Mouse (Mus musculus): ENCODE results near the gene Card14. TPM values are rescaled to one million over a fixed set of nuclear protein-coding genes. Genes with fewer than 3 reads are reported as not detected.
"Not testable (repeated sequence)": the region's sequence is repeated elsewhere in the genome, so short reads cannot be mapped to it uniquely, and the experiment has no call there.

The Card14 gene
- polyA plus RNA-seq (2015; fragmentation: Nextera tagmentation; extraction: Ambion mirVana): 4.0 and 4.3 TPM in 2 replicates

DNA sequence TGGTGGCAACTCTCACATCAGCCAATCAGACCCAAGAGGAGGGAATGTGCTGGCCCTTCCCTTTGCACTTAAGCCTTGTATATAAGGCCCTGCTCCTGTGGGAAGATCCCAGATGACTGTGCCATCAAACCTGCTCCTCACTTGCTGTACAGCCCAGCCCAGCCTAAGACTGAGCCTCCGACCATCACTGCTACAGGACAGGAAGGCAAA is at the start of gene Card14:
TSS of gene Card14 (plus strand) at position 111 of the 210 bp plus-strand sequence.
- Histone ChIP-seq H3K36me3 (no peaks in the 10 kb centered on the region), H3K9ac (no peak within 1 kb of the TSS), H3K4me3 (replicated peaks) (peak within 1 kb of the TSS; percentile 18), H3K4me1 (peaks cover 7% of the 10 kb centered on the region; the same call in 1 of the 2 replicates), H3K27me3 (peaks cover 3% of the 10 kb centered on the region; the same call in 1 of the 2 replicates), H3K9me3 (replicated peaks) (no peaks in the 10 kb centered on the region), H3K27ac (replicated peaks) (peak within 1 kb of the TSS; percentile 60; the same call in 1 of the 2 replicates), H3K4me2 (replicated peaks) (0 out of 2 replicates have a peak within 1 kb of the TSS, but pooled peaks have one; percentile 24)
- 46% methylated on average over 1 of the region's 1 CpGs for WGBS
- 0 out of 2 replicates have a peak, but pooled peaks have one; percentile 9 for ATAC-seq (ENCODE audit: insufficient number of reproducible peaks, low FRiP score, low TSS enrichment, low read depth)

DNA sequence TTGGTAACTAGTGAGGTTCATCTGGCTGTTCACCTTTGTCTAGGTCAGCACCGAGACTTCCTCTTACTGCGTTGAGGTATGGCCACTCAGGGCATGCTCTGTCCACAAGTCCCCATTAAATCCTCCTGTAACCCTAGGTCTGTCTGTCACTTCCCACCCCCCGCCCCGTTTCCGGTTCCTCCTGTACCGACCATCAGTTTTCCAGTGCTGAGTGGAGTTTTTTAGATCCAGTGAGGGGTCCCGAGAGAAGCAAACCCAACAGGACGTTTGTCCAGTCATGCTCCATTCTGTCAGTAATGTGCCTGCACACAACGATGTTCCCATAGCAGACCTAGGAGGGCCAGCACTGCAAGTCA is 49.4 kb upstream of the Card14 start:
- Histone ChIP-seq H3K27ac (replicated peaks) (peak overlapping the region; percentile 52; the same call in 1 of the 2 replicates), H3K9me3 (replicated peaks) (no peaks in the 10 kb centered on the region)

GRCm38 (mm10) chr11:119258572-119259322 is 48.8 kb upstream of the Card14 start:
- Histone ChIP-seq H3K27me3 (no peaks in the 10 kb centered on the region), H3K4me1 (peaks cover 15% of the 10 kb centered on the region), H3K27ac (replicated peaks) (peak overlapping the region; percentile 52), H3K4me3 (replicated peaks) (peak overlapping the region; percentile 30), H3K9me3 (replicated peaks) (no peaks in the 10 kb centered on the region), H3K9ac (no peak overlapping the region), H3K36me3 (no peaks in the 10 kb centered on the region), H3K4me2 (replicated peaks) (peak overlapping the region; percentile 50)
- peak; percentile 68 for ATAC-seq (ENCODE audit: insufficient number of reproducible peaks, low FRiP score, low TSS enrichment, low read depth)
- 64% methylated on average over 23 of the region's 23 CpGs for WGBS

More for the DNA sequence above, 49.4 kb upstream of the Card14 start:
- Histone ChIP-seq H3K4me1 (peaks cover 19% of the 10 kb centered on the region), H3K36me3 (no peaks in the 10 kb centered on the region), H3K4me3 (replicated peaks) (peak overlapping the region; percentile 30), H3K4me2 (replicated peaks) (peak overlapping the region; percentile 50), H3K9ac (no peak overlapping the region), H3K27me3 (no peaks in the 10 kb centered on the region)
- 56% methylated on average over 9 of the region's 9 CpGs for WGBS
- no peak for ATAC-seq (ENCODE audit: insufficient number of reproducible peaks, low FRiP score, low TSS enrichment, low read depth)

- H3K4me1 ChIP-seq: peaks cover 15% of the 10 kb centered on the region
- no peak for ATAC-seq (ENCODE audit: insufficient number of reproducible peaks, low FRiP score, low TSS enrichment, low read depth)
- no peaks in the 10 kb centered on the region for H3K36me3 ChIP-seq
- WGBS: 86% methylated on average over 8 of the region's 8 CpGs
- H3K9ac ChIP-seq: no peak overlapping the region
- no peak overlapping the region for H3K4me2 ChIP-seq (replicated peaks)
- no peak overlapping the region for H3K27ac ChIP-seq (replicated peaks)
- no peaks in the 10 kb centered on the region for H3K9me3 ChIP-seq (replicated peaks)
- H3K27me3 ChIP-seq: no peaks in the 10 kb centered on the region
- no peak overlapping the region for H3K4me3 ChIP-seq (replicated peaks)
These were observed 47.6 kb upstream of the Card14 start for GRCm38 (mm10) chr11:119259977-119260376.

DNA sequence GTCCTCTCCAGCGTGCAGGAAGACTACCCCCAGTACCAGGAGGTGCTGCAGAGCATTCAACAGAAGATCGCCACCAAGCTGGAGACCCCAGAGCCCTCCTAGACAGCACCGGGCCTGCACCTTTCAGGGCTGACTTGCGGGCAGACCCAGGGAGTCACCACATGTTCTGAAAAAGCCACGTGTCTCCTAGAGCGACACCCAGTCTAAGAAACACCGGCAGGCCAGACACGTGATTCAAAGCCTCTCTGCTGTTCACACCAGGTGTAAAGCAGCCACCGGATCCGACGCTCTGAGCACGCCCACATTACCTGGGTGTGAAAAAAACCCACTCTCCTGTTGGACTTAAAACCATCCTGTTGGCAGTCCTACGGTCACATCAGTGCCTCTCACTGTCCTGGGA is 43.2 kb upstream of the Card14 start:
- no peak for ATAC-seq (ENCODE audit: insufficient number of reproducible peaks, low FRiP score, low TSS enrichment, low read depth)
- Histone ChIP-seq H3K4me1 (peaks cover 20% of the 10 kb centered on the region), H3K4me3 (replicated peaks) (no peak overlapping the region), H3K27me3 (no peaks in the 10 kb centered on the region), H3K27ac (replicated peaks) (no peak overlapping the region), H3K4me2 (replicated peaks) (no peak overlapping the region), H3K36me3 (no peaks in the 10 kb centered on the region), H3K9me3 (replicated peaks) (no peaks in the 10 kb centered on the region), H3K9ac (no peak overlapping the region)
- WGBS: 90% methylated on average over 13 of the region's 13 CpGs

DNA sequence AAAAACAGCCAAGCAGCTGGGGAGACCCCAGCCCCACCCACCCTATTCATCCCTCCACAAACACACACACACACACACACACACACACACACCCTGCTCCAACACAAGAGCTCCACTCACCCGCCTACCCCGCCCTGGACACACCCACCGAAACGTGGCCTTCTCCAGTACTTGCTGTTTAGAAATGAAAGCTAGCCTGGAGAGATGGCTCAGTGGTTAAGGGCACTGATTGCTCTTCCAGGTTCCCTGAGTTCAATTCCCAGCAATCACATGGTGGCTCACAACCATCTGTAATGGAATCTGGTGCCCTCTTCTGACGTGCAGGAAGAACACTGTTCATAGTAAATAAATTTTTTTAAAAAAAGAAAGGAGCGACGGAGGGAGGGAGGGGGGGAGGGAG is 41.8 kb upstream of the Card14 start:
- Histone ChIP-seq H3K9me3 (replicated peaks) (no peaks in the 10 kb centered on the region), H3K27ac (replicated peaks) (no peak overlapping the region), H3K9ac (no peak overlapping the region), H3K36me3 (no peaks in the 10 kb centered on the region), H3K27me3 (no peaks in the 10 kb centered on the region), H3K4me1 (peaks cover 29% of the 10 kb centered on the region), H3K4me2 (replicated peaks) (no peak overlapping the region), H3K4me3 (replicated peaks) (no peak overlapping the region)
- 77% methylated on average over 7 of the region's 7 CpGs for WGBS
- no peak for ATAC-seq (ENCODE audit: insufficient number of reproducible peaks, low FRiP score, low TSS enrichment, low read depth)

GRCm38 (mm10) chr11:119267241-119267674 is 40.3 kb upstream of the Card14 start:
- Histone ChIP-seq H3K36me3 (peaks cover 6% of the 10 kb centered on the region), H3K27ac (replicated peaks) (no peak overlapping the region), H3K4me2 (replicated peaks) (peak overlapping the region; percentile 93), H3K27me3 (no peaks in the 10 kb centered on the region), H3K4me3 (replicated peaks) (peak overlapping the region; percentile 76; the same call in 1 of the 2 replicates), H3K9ac (no peak overlapping the region), H3K9me3 (replicated peaks) (no peaks in the 10 kb centered on the region), H3K4me1 (peaks cover 31% of the 10 kb centered on the region)
- ATAC-seq (ENCODE audit: insufficient number of reproducible peaks, low FRiP score, low TSS enrichment, low read depth): 0 out of 2 replicates have a peak, but pooled peaks have one; percentile 13
- 47% methylated on average over 6 of the region's 6 CpGs for WGBS

DNA sequence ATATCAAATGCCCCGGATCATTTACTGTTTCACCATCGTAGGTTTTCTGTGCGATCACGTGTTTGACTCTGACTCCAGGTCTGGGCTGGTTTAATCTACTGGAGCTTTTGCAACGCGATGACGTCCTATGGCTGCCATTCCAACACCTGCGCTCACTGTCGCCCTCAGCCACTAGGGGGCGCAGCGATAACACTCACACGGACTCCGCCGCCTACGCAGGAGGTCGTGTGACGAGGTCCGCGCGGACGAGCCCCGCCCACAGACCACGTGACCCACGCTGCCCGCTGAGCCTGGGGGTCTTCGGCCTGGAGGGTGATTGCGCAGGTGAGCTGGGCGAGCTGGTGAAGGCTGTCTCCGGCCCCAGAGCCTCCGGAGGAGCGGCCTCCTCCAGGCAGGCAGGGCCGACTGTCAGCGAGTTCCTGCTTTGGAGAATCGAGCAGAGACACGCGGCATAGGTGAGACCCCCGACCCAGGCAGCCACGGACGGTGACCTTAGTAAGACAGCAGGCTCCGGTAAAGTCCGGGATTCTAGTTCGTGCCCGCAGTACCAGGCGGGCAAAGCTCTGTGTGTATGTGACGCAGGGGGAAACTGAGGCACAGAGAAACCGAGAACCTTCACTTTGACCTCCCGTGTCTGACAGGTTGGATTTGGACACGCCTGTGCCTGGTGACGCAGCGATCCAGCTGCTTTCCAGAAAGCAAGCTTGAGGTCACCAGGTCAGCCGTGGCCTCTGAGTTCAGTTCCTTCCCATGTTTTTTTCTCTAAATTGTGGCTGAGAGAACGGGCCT is 39.6 kb upstream of the Card14 start, which contains the start of gene Gaa:
TSS of gene Gaa (plus strand) at position 120 of the 789 bp plus-strand sequence.
- ATAC-seq (ENCODE audit: insufficient number of reproducible peaks, low FRiP score, low TSS enrichment, low read depth): peak; percentile 74; the same call in 1 of the 2 replicates
- peaks cover 11% of the 10 kb centered on the region for H3K36me3 ChIP-seq
- H3K4me2 ChIP-seq (replicated peaks): peak within 1 kb of the TSS; percentile 93
- H3K27me3 ChIP-seq: no peaks in the 10 kb centered on the region
- peak within 1 kb of the TSS; percentile 44; the same call in 1 of the 2 replicates for H3K27ac ChIP-seq (replicated peaks)
- WGBS: 2% methylated on average over 52 of the region's 52 CpGs
- peak within 1 kb of the TSS; percentile 84 for H3K9ac ChIP-seq
- peaks cover 31% of the 10 kb centered on the region for H3K4me1 ChIP-seq
- H3K9me3 ChIP-seq (replicated peaks): no peaks in the 10 kb centered on the region
- H3K4me3 ChIP-seq (replicated peaks): peak within 1 kb of the TSS; percentile 76

- H3K9me3 ChIP-seq (replicated peaks): no peaks in the 10 kb centered on the region
- H3K4me3 ChIP-seq (replicated peaks): peak overlapping the region; percentile 76
- H3K4me1 ChIP-seq: peaks cover 31% of the 10 kb centered on the region
- H3K36me3 ChIP-seq: peaks cover 18% of the 10 kb centered on the region
- H3K27ac ChIP-seq (replicated peaks): no peak overlapping the region; the same call in 1 of the 2 replicates
- peak overlapping the region; percentile 84; the same call in 1 of the 2 replicates for H3K9ac ChIP-seq
- no peak for ATAC-seq (ENCODE audit: insufficient number of reproducible peaks, low FRiP score, low TSS enrichment, low read depth)
- peak overlapping the region; percentile 93 for H3K4me2 ChIP-seq (replicated peaks)
- WGBS: 75% methylated on average over 16 of the region's 16 CpGs
- no peaks in the 10 kb centered on the region for H3K27me3 ChIP-seq
These were observed 38.9 kb upstream of the Card14 start for GRCm38 (mm10) chr11:119268557-119269195.

- WGBS: 66% methylated on average over 3 of the region's 3 CpGs
- H3K9me3 ChIP-seq (replicated peaks): not testable (repeated sequence)
These were observed 35.1 kb upstream of the Card14 start for GRCm38 (mm10) chr11:119272492-119272891.

More at GRCm38 (mm10) chr11:119272492-119272891, 35.1 kb upstream of the Card14 start:
- H3K27me3 ChIP-seq; H3K27ac ChIP-seq (replicated peaks); H3K4me3 ChIP-seq (replicated peaks); H3K9ac ChIP-seq; ATAC-seq (ENCODE audit: insufficient number of reproducible peaks, low FRiP score, low TSS enrichment, low read depth); H3K4me2 ChIP-seq (replicated peaks): not testable (repeated sequence)
- Histone ChIP-seq H3K4me1 (peaks cover 28% of the 10 kb centered on the region), H3K36me3 (peaks cover 44% of the 10 kb centered on the region)
